Mouse (Mus musculus) liver, adult (tissue): ENCODE results near the gene Gadl1.

ENCODE experiments used
- GATA4 ChIP-seq: IDR thresholded peaks from 2 replicates; pipeline ENCODE4 v1.6.1; 2014; ENCODE audit warnings: mild to moderate bottlenecking, low read length; ENCODE audit not compliant: insufficient replicate concordance

Gadl1 gene

DNA sequence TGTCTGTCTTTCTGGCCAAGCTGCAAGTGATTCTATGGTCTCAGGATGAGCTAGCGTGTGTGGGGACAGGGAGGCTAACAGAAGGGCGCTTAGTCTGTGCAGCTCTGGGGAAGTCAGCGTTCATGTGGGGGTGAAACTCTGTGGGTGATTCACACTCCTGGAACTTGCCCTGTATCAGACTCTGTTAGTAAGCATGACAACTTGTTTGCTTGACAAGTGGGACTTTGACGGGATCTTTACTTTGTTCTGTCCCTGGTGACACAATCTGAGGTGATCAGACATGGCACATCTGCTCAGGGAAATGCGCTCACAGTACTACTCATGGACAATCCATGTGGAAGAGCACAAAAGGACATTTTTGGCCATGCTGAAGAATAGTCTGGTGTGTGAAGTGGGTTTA lies 178.0 kb downstream of the Gadl1 start:
- no peak for TF ChIP-seq GATA4

DNA sequence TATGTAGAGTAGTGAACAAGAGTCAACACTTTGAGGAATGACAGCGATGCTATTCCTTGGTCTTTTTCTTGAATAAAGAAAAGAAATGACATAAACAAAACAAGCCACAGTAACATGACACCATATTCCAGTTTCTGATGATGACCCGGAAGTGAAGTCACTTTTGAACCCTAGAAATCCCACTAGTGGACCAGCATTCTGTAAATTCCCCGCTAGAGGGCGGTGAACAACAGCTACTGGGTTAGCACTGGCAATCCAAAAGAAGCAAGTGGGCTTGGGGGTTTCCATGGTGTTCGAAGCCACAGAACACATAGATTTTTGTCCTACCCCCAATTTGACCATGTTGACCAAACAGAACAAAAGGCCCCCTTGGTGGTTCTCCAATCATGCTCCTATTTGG lies 178.6 kb downstream of the Gadl1 start:
- TF ChIP-seq GATA4: no peak

GRCm38 (mm10) chr9:116088912-116089311 lies 179.7 kb downstream of the Gadl1 start:
- no peak for TF ChIP-seq GATA4

- TF ChIP-seq GATA4: no peak
Measured at GRCm38 (mm10) chr9:116090296-116090695, 181.0 kb downstream of the Gadl1 start.

DNA sequence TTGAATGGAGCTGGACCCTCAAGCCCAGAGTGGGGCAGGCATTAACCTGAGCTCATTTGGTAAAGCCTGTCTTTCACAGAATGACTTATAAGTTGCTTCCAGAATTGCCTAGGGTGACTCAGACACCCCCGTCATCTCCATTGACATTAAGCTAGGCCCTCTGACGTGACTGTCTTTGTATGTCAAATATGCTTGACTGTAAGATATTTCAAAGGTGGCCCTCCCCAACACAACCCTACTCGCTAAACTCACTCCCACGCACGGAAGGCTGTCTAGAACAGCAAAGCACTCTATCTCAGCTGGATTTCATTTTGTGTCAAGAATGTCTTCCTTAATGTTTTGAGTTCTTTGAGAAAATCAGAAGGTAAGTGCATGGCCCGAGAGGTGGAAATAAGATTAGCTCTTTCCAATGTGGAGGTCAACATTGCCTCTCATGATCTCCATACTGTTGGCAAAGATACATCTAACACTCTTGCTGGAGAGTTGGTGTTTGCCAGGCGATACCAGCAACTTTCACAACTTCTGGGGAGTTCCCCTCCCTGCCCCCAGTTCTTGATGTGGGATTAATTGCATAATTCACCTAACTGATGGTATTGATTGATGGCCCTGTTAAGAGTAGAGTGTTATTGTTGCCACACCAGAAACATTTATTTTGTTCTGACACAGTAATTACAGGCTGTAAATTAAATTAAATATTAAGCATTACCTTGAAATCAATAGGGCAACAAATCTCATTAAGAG lies 182.0 kb downstream of the Gadl1 start:
- TF ChIP-seq GATA4: no peak

DNA sequence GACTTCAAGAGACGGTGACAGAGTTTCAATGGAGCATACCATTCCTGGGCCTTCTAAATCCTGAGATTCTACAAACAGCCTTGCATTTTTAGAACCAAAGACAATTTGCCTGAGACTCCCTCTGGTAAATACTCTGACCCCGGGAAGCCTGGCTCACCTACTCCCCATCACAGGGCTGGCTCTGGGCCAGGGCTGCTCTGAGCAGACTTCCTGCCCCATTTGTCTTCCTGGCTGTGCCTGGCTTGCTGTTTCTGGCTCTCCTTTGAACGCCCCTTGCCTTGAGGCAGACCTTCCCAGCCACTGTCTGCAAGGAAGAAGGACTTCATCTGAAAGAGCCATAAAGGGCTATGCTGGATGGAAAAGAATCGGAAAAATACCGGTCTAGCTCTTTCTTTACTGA lies 182.7 kb downstream of the Gadl1 start:
- no peak for TF ChIP-seq GATA4

GRCm38 (mm10) chr9:116098724-116099595 lies 189.7 kb downstream of the Gadl1 start:
- no peak for TF ChIP-seq GATA4

DNA sequence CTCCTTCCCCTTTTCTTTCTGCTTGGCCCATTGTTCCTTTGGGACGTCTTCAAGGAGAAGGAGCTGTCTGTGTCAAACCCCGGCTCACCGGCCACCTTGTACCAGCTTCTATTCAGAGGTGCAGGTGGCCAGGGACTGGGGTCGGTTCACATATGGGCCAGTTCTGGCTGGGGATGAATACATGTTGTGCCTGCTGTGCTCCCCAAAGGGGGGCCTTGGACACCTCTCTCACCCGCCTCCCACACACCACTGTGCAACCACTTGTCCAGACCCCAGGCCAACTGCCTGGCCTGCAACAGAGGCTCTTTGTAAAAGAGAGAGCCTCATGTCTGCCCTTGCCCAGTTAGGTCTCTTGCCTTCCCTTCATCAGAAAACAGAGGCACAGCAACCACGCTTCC lies 190.3 kb downstream of the Gadl1 start:
- TF ChIP-seq GATA4: no peak

DNA sequence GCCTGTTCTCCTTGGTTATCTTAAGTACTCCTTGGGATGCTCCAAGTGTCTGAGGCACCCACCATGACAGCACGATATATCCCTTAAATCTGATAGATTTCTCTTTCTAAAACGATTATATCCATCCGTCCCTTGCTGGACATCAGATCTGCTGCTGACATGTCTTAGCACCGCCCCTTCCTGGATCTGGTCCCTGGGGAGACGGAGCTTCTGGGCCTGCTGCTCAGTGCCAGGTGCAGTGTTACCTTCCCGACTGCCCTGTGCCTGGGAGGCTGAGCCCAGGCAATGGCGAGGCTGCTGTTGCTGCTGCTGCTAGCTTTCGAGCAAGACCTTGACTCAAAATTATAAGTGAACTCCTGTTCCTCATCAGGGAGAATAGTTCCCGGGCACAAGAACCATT lies 190.8 kb downstream of the Gadl1 start:
- TF ChIP-seq GATA4: no peak

DNA sequence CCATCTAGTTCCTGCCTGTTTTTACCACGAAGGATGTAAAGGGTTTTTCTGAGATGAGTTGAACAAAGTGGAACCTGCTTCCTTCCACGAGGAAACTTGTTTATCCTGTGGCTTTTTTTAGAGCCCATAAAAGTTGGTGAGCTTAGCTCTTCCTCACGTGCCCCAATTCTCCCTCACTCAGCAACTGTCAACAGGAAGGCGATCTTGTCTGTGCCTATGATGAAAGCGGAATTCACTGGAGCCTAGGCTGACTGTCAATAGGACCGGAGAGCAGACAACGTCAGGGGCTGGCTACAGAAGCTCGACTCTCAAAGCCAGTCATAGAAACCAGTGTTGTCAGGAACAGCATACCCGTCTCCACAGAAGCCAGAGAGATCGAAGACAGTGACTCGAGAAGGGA lies 192.6 kb downstream of the Gadl1 start:
- TF ChIP-seq GATA4: peak; percentile 14; the same call in 1 of the 2 replicates

DNA sequence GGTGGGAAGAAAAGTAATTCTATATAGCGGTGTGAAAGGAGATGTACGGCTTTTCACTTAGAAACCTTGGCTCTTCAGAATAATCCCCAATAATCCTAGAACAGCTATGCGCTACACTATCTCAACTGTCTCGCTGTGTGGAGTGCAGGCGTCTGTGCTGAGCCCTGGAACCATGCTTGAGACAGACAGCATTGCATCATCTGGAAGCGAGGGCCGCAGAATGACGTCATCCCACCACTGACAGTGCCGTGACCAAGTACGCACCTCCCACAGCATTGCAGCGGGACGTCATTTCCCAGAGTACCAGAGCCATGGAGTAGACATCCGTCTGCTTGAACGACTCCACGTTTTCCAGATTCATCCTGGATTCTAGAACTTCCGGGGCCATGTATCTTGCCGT lies 195.5 kb downstream of the Gadl1 start:
- TF ChIP-seq GATA4: no peak

GRCm38 (mm10) chr9:116108729-116109128 lies 199.5 kb downstream of the Gadl1 start:
- no peak for TF ChIP-seq GATA4

GRCm38 (mm10) chr9:116111149-116111970 lies 202.1 kb downstream of the Gadl1 start:
- TF ChIP-seq GATA4: no peak; the same call in 1 of the 2 replicates

GRCm38 (mm10) chr9:116114339-116114738 lies 205.1 kb downstream of the Gadl1 start:
- TF ChIP-seq GATA4: peak; percentile 97

DNA sequence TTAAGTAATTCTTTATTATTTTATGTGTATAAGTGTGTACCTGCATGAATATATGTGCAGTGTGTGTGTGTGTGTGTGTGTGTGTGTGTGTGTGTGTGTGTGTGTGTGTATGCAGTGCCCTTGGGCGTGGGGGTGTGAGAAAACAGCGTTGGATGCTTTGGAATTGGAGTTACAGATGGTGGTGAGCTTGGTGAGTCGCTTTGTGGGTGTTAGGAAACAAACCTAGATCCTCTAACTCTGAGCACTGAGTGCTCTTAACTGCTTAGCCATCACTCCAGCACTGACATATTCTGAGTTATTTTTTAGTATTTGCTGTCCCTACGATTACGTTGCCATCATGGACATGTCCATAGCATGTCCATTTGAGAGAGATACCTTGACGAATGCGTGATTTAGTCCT lies 206.6 kb downstream of the Gadl1 start:
- no peak for TF ChIP-seq GATA4
